Mouse (Mus musculus): ENCODE measurements at regions not wholly inside any gene's neighbourhood (a gene's known extent, or its start where the extent isn't known, plus 50 kb on each side); places are given as distances from the start of the nearest gene placed in this dataset.

DNA sequence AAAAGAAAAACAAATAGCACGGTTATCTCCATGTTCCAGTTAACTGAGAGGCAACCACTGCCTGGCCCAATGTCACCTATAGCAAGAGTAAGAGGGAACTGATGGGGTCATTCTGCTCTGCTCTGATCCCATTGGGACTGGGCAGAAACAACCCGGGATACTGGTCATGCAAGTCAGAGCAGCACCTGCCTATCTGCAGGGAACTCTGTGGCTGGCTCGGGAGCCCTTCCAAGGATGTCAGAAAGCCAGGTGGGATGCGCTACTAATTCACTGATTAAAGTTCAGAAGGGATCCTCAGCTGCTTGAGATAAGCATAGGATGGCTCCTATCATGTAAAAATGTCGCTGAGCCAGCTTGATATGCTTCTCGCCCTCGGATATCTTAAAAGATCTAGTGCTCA lies 117.2 kb downstream of the Lmo4 start:
- H3K9me3 ChIP-seq (ENCODE audit: control insufficient read depth, insufficient read depth, low read depth, low read length) = no peaks in the 10 kb centered on the region
- no peak for DNase-seq (ENCODE audit: low read depth, low spot score)
- no peak overlapping the region for H3K27ac ChIP-seq (ENCODE audit: insufficient read depth, low read depth, low read length, poor library complexity, severe bottlenecking)
- no peaks in the 10 kb centered on the region for H3K36me3 ChIP-seq (ENCODE audit: control insufficient read depth, insufficient read depth, low read length, poor library complexity, severe bottlenecking)
- no peak overlapping the region for H3K4me3 ChIP-seq (ENCODE audit: insufficient read depth in 1 of 2, low read depth in 1 of 2, low read length in 2 of 2, poor library complexity in 1 of 2, severe bottlenecking in 1 of 2)
- no peaks in the 10 kb centered on the region for H3K4me1 ChIP-seq (ENCODE audit: control insufficient read depth in 2 of 2, insufficient read depth in 2 of 2, low read length in 2 of 2, poor library complexity in 1 of 2)
- TF ChIP-seq CHD2 (IDR thresholded peaks at IDR 0.05; ENCODE audit: low read depth, low read length) (no peak), HCFC1 (IDR thresholded peaks at IDR 0.05; ENCODE audit: borderline replicate concordance, insufficient read depth, low read length) (no peak), ZC3H11A (IDR thresholded peaks at IDR 0.05; ENCODE audit: borderline replicate concordance, low read depth, low read length) (no peak), ZNF384 (IDR thresholded peaks at IDR 0.05; ENCODE audit: low read depth, low read length) (no peak), MAFK (IDR thresholded peaks at IDR 0.05; ENCODE audit: insufficient read depth, low read depth, low read length) (no peak)
- H3K9ac ChIP-seq (ENCODE audit: insufficient read depth, low read depth, low read length, poor library complexity, severe bottlenecking) = no peak overlapping the region
- in situ Hi-C loops (cut with MboI; ENCODE audit: low sequenced_read_pairs in 2 of 2, unreplicated experiment in 2 of 2) = no loop called here

GRCm38 (mm10) chr3:144086176-144086575 lies 118.8 kb downstream of the Lmo4 start:
- H3K27ac ChIP-seq (ENCODE audit: insufficient read depth, low read depth, low read length, poor library complexity, severe bottlenecking) = no peak overlapping the region
- no peak for TF ChIP-seq ZC3H11A (IDR thresholded peaks at IDR 0.05; ENCODE audit: borderline replicate concordance, low read depth, low read length)
- no peak for TF ChIP-seq CHD2 (IDR thresholded peaks at IDR 0.05; ENCODE audit: low read depth, low read length)
- no peak for TF ChIP-seq ZNF384 (IDR thresholded peaks at IDR 0.05; ENCODE audit: low read depth, low read length)
- TF ChIP-seq HCFC1 (IDR thresholded peaks at IDR 0.05; ENCODE audit: borderline replicate concordance, insufficient read depth, low read length) = no peak
- no peak for TF ChIP-seq MAFK (IDR thresholded peaks at IDR 0.05; ENCODE audit: insufficient read depth, low read depth, low read length)
- H3K36me3 ChIP-seq (ENCODE audit: control insufficient read depth, insufficient read depth, low read length, poor library complexity, severe bottlenecking) = no peaks in the 10 kb centered on the region
- no peak overlapping the region for H3K4me3 ChIP-seq (ENCODE audit: insufficient read depth in 1 of 2, low read depth in 1 of 2, low read length in 2 of 2, poor library complexity in 1 of 2, severe bottlenecking in 1 of 2)
- H3K9ac ChIP-seq (ENCODE audit: insufficient read depth, low read depth, low read length, poor library complexity, severe bottlenecking) = no peak overlapping the region
- in situ Hi-C loops (cut with MboI; ENCODE audit: low sequenced_read_pairs in 2 of 2, unreplicated experiment in 2 of 2) = no loop called here
- H3K4me1 ChIP-seq (ENCODE audit: control insufficient read depth in 2 of 2, insufficient read depth in 2 of 2, low read length in 2 of 2, poor library complexity in 1 of 2) = no peaks in the 10 kb centered on the region
- DNase-seq (ENCODE audit: low read depth, low spot score) = no peak
- H3K9me3 ChIP-seq (ENCODE audit: control insufficient read depth, insufficient read depth, low read depth, low read length) = no peaks in the 10 kb centered on the region

DNA sequence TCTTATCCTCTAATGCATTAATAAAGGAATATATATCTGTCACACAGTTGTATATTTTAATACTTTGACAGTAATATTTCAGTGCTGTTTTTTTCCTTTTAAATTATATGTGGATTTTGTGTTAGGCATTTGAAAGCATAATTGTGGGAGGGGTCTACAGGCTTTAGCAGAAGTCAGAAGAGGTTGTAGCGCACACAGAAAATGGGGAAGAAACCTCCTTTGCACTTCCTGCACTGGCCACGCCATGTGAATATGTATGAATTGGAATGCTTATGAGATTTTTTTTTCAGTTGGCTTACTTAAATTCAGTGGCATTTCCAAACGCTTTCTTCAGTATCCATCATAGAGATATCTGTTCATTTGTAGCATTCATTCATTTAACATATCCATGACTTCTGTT lies 125.1 kb downstream of the Lmo4 start:
- no peak for DNase-seq (ENCODE audit: low read depth, low spot score)
- no peak overlapping the region for H3K4me3 ChIP-seq (ENCODE audit: insufficient read depth in 1 of 2, low read depth in 1 of 2, low read length in 2 of 2, poor library complexity in 1 of 2, severe bottlenecking in 1 of 2)
- H3K36me3 ChIP-seq (ENCODE audit: control insufficient read depth, insufficient read depth, low read length, poor library complexity, severe bottlenecking) = no peaks in the 10 kb centered on the region
- H3K9ac ChIP-seq (ENCODE audit: insufficient read depth, low read depth, low read length, poor library complexity, severe bottlenecking) = no peak overlapping the region
- no peak overlapping the region for H3K27ac ChIP-seq (ENCODE audit: insufficient read depth, low read depth, low read length, poor library complexity, severe bottlenecking)
- H3K9me3 ChIP-seq (ENCODE audit: control insufficient read depth, insufficient read depth, low read depth, low read length) = no peaks in the 10 kb centered on the region
- in situ Hi-C loops (cut with MboI; ENCODE audit: low sequenced_read_pairs in 2 of 2, unreplicated experiment in 2 of 2) = no loop called here
- H3K4me1 ChIP-seq (ENCODE audit: control insufficient read depth in 2 of 2, insufficient read depth in 2 of 2, low read length in 2 of 2, poor library complexity in 1 of 2) = no peaks in the 10 kb centered on the region
- TF ChIP-seq ZC3H11A (IDR thresholded peaks at IDR 0.05; ENCODE audit: borderline replicate concordance, low read depth, low read length) (no peak), ZNF384 (IDR thresholded peaks at IDR 0.05; ENCODE audit: low read depth, low read length) (no peak), CHD2 (IDR thresholded peaks at IDR 0.05; ENCODE audit: low read depth, low read length) (no peak), MAFK (IDR thresholded peaks at IDR 0.05; ENCODE audit: insufficient read depth, low read depth, low read length) (no peak), HCFC1 (IDR thresholded peaks at IDR 0.05; ENCODE audit: borderline replicate concordance, insufficient read depth, low read length) (no peak)

- H3K4me3 ChIP-seq (ENCODE audit: insufficient read depth in 1 of 2, low read depth in 1 of 2, low read length in 2 of 2, poor library complexity in 1 of 2, severe bottlenecking in 1 of 2) = no peak overlapping the region
- no peaks in the 10 kb centered on the region for H3K4me1 ChIP-seq (ENCODE audit: control insufficient read depth in 2 of 2, insufficient read depth in 2 of 2, low read length in 2 of 2, poor library complexity in 1 of 2)
- no peak overlapping the region for H3K27ac ChIP-seq (ENCODE audit: insufficient read depth, low read depth, low read length, poor library complexity, severe bottlenecking)
- H3K36me3 ChIP-seq (ENCODE audit: control insufficient read depth, insufficient read depth, low read length, poor library complexity, severe bottlenecking) = no peaks in the 10 kb centered on the region
- TF ChIP-seq CHD2 (IDR thresholded peaks at IDR 0.05; ENCODE audit: low read depth, low read length) (no peak), HCFC1 (IDR thresholded peaks at IDR 0.05; ENCODE audit: borderline replicate concordance, insufficient read depth, low read length) (no peak), MAFK (IDR thresholded peaks at IDR 0.05; ENCODE audit: insufficient read depth, low read depth, low read length) (no peak), ZNF384 (IDR thresholded peaks at IDR 0.05; ENCODE audit: low read depth, low read length) (no peak), ZC3H11A (IDR thresholded peaks at IDR 0.05; ENCODE audit: borderline replicate concordance, low read depth, low read length) (no peak)
- in situ Hi-C loops (cut with MboI; ENCODE audit: low sequenced_read_pairs in 2 of 2, unreplicated experiment in 2 of 2) = no loop called here
- H3K9me3 ChIP-seq (ENCODE audit: control insufficient read depth, insufficient read depth, low read depth, low read length) = no peaks in the 10 kb centered on the region
- H3K9ac ChIP-seq (ENCODE audit: insufficient read depth, low read depth, low read length, poor library complexity, severe bottlenecking) = no peak overlapping the region
- no peak for DNase-seq (ENCODE audit: low read depth, low spot score)
Observed at GRCm38 (mm10) chr3:144078198-144078935, 126.7 kb downstream of the Lmo4 start.
